Mouse (Mus musculus): ENCODE measurements around the gene Lsm6. TPM values are rescaled to one million over a fixed set of nuclear protein-coding genes. Genes with fewer than 3 reads are reported as not detected.

The Lsm6 gene
- polyA plus RNA-seq (2017; shearing (Covaris generic)): 100 to 1,000 TPM; 121 to 194 (median 137) TPM

DNA sequence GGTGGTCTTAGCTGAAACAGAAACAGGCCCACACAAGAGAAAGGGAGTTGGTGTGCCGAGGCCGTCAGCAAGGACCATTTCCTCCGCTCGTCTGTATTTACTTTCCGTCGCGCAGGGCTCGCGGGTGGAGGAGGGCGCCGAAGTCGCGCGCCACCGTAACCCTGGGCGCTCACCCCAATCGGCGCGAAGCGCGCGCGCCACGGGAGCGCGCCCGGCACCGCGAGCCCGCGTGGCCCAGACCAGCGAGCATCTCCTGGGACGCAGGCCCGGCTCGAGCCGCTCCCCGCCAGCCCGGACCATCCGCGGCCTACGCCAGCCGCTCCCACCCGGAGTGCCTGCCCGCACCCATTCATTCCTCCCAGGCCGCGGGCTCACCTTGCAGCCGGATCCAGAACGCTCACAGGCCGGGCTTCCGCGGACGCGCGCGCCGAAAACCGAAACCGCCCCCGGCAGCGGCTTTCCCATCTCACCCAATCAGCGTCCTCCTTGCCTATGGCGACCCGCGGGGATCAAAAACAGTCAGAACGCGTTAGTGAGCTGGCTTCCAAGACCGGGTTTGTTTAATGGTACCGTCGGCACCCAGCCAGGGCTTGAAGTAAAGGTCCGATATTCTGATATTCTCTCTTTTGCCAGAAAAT is at the start of gene Lsm6:
TSS of gene Lsm6 (minus strand) at position 468 of the 638 bp plus-strand sequence.
- ATAC-seq: peak; percentile 82

DNA sequence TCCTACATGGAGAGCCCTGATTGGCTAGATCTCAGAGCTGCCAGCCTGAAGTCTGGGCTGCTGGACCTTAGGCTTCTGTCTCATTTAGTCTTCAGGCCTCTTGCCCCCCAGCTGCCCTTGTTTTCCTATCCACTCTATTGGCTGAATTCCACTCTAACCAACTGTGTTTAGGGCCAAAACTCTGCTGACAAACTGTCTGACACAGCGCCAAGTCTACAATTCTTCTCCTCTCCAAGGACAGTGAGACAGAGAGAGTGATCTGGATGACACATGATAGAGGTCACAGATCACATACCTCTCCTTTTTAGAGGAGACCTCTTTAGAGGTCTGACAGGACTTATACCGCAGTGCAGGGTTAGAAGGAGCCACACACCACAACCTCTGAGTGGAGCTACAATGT is 46.1 kb upstream of the Lsm6 start:
- no peak for ATAC-seq

DNA sequence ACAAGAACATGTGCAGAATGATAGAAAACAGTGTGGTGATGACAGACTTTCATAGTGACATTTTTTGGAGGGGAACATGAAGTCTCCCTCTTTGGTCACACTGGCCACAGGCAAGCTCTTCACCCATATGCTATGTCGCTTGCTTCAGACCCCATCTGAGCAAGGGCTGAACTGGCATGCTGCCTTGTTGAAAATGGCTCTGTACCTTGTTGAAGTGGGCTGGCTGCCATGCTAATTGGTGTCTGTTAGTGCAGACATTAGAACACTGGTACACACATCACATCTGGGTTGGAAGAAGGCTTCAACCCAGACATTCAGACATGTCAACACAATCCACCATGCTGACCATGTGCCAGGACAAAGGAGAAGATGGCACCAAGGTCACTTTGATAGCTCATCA is 42.1 kb upstream of the Lsm6 start:
- ATAC-seq: no peak

DNA sequence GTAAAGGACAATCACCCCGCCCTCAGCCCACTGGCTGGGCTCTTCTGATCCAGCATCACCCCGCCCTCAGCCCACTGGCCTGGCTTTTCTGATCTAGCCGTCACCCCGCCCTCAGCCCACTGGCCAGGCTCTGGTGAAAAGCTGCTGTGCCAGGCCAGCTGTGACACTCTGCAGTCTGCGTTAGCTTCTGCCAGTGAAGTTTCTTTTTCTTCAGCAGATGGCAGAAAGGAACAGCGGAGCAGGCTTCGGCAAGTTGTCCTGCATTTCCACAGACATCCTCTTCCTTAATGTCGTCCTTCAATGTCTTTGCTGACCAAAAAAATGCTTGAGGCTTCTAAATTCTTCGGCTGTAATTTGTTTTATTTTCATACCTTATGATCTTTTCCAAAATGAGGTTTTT is 41.1 kb upstream of the Lsm6 start:
- ATAC-seq: no peak

DNA sequence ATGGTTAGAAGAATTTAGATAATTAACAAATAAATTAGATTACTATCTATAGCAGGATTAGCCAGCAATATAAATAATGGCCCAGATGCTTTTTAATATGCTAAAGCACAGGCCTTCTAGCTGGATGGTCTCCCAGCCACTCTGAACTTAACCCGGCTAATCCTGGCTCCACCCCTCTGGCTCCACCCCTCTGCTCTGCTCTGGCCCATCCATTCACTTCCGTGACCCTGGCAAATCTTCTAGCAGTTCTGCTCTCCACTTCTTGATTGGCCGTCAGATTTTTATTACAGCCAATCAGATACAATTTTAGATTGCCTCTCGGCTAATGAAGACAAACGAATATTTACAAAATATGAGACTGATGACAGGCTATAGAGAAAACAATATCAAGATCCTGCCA is 39.8 kb upstream of the Lsm6 start:
- ATAC-seq: no peak

DNA sequence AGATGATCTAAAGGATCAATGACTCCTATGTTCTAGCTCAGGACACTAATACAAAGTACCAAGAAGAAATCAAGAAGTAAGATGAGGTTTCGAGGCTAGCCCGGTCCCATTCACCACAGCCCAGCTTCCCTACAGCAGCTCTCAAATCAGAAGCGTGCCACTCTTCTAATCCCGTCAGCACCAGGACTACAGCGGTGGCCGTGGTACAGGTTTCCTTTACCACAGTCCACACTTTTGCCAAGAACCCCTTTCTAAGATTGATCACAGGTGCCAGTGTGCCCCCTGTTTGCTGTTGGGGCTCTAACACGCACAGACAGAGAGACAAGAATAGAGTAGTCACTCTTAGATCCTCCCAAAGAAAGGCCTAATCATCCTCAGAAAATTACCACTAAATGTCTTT is 36.5 kb upstream of the Lsm6 start:
- ATAC-seq: no peak

DNA sequence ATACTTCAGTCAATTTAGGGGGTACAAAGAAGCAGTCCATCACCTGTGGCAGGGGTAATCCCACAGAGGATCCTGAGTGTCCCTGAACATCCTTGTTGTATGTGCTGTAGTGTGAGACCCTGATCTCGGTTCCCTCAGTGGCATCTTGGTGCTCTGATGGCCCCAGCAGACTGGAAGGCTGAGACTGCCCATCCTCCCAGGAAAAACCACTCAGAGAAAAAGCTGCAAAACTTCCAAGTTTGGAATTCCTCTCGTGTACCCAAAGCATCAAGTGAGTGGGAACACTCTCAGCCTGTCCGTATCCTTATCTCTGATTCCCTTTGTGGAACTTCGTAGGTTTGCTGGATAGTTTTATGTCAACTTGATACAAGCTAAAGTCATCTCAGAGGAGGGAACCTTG is 31.3 kb upstream of the Lsm6 start:
- ATAC-seq: no peak

DNA sequence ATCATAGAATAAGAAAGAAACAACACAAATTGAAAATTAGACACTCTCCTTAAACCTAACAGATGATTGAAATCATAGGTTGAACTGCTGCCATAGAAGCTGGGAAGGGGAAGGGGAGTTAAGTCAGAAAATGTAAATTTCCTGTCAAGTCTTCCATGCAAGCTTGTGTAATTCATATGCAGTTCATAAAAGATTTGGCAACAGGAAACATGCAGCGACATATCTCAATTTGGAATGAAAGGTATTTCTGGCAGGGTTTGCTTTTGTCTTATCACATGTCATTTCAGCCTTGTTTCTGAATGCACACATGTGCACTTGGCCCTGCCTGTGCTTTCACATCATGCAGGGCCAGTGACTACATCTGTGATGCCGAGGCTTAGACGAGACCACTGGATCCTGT is 26.3 kb upstream of the Lsm6 start:
- no peak for ATAC-seq

DNA sequence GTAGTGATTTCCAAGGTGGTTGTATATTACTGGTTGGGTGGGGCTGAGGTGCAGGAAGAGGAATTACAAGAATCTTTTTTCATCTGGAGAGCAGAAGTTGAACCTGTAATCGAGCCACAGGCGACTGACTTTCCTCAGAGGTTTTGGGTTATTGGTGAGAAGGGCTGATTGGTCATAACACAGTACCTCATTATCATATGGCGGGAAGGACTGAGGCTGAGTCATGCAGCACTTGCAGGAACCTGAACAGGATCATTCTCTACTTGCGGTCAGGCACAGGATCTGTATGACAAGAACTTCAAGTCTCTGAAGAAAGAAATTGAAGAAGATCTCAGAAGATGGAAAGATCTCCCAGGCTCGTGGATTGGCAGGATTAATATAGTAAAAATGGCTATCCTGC is 23.6 kb upstream of the Lsm6 start:
- ATAC-seq: no peak

DNA sequence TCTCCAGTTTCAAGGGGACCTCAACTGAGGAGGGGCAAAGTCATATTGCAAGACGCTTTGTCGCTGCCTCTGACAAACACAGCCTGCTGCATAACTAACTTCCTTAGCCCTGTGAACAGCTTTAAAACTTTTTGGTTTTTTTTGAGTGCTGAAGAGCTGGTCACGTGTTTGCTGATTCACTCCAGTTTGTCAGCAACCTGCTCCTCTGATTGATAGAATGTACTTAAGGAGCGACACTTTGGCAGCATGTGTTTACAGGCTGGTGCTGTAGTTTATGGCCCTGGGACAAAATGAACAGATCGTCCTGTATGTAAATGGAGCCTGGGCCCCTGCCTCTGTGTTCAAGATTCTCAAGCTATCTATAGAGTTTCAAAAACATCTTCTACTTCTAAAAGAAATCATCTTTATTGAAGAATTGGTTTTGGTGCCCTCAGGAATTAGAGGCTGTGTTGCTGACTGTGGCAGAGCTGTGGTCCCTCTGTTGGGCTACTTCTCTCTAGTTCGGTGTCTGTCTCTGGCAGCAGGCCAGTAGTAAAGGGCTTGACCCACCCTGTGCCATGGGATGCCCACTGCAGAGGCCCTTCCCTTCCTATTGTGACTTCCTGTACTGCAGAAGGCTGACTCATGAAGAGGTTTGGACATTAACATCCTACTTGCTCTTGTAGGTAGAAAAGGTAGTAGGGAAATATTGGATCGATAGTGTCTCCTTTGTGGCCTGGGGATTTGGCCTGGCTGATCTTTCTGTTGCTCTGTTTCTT is 17.9 kb upstream of the Lsm6 start:
- ATAC-seq: no peak

DNA sequence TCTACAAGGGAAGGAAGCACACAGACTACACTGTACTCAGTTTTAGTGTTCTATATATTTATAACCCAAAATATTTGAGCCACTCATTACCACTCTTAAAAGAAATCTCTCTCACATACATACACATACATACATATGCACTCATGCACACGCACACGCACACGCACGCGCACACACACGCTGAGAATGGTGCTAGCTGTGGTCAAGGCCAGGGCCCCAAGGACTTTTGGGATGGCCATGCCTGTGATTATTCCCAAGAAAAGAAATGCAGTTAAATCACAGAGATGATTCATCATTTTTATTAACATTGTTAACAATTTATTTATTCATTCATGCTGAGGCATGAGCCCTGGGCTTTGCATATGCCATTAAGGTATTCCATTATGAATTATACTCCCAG is 15.2 kb upstream of the Lsm6 start:
- ATAC-seq: no peak

DNA sequence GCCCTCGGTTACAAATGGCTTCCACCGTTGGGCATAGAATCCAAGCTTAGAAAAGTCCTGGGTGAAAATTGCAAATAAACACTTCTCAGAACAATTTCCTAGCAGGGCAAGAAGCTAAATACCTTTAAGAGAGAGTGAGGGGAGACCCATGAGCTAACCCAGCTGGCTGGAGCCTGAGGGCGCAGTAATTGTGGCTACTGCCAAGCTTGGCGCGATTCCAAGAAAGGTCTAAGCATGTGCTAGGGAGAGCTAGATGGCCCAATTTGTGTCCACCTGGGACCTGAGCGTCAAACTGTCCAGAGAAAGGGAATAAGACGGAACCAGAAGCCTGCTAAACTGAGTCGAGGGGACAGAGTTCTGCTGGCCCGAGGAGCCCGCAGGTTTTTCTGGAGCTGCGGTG is 7.5 kb upstream of the Lsm6 start:
- ATAC-seq: no peak

DNA sequence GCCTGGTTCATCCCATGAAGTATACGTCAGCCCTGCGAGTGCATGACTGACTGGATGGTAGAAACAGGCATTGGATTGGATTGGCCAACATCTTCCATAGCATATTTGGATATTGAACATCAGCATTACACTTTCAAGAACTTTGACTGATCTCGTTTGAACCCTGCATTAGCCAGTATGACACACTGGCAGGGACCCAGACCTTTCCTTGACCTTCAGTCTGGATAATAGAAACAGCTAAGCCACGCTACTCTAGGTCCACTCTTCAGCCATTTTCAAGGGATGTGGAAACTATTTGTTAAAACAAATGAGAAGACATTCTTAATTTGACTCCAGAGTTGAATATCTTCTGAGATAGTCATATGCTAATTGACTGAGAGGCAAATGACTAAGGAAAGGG is 3.6 kb upstream of the Lsm6 start:
- ATAC-seq: no peak

DNA sequence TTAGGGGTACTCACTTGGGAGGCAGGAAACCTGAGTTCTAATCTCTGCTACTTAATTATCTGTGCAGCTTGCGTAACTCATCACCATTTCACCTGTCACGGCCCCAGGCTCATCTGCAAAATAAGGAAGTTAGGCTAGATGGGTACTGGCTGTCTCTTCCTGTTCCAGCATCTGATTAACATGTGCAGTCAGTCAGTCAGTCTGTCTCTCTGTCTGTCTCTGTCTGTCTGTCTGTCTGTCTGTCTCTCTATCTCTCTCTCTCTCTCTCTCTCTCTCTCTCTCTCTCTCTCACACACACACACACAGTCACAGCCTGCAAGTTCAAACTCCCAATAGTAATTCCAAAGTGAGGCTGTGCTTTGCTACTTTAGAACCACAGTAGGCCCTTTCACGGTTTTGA is 967 bp downstream of the Lsm6 start:
- ATAC-seq: peak; percentile 49

DNA sequence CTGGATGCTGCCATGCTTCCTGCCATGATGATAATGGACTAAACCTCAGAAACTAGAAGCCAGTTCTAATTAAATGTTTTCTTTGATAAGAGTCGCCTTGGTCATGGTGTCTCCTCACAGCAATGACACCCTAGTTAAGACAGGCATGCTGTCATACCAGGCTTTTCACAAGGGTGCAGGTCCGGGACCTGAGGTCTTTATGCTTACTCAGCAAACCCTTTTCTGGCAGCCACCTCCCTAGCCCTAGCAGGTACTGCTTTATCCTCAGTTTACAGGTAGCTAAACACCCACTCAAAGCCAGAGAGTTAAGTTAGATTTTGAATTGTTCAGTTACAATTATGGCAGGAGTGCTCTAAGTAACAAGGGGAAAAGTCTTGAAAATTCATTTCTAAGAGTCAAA is 6.2 kb downstream of the Lsm6 start:
- ATAC-seq: no peak

DNA sequence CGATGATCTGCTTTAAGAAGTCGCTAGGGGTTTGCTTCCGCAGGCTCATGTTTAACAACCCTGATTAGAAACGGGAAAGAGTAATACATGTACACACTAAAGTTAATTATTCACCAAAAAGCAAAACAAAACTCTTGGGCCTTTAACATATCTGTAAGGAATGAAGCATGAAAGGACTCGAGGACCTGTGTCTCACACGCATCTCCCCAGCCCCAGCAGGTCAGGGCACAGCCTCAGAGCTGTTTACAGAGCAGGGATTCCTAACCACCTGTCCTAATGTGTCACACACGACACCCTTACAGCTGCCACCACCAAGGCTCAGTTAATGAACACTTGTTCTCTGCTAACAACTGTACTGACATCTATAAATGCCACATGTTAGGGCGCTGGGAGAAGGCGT is 7.9 kb downstream of the Lsm6 start:
- no peak for ATAC-seq

DNA sequence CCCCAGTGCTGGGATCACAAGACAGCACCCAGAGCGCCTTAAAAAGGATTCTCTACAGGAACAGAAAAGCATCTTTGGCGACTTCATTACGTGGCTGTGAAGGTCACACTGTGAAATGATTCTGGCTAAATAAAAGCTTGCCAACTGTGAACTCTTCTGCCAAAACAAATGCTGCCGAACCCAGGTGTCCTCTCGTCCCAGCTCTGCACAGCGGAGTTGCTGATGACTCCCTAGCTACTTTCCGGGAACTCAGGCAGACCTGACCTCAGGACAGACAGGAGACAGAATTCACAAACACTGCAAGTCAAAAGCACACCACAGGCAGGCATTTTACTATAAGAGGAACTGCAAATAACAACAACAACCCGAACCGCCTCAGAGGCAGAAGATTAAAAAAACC is 8.5 kb downstream of the Lsm6 start:
- ATAC-seq: no peak

DNA sequence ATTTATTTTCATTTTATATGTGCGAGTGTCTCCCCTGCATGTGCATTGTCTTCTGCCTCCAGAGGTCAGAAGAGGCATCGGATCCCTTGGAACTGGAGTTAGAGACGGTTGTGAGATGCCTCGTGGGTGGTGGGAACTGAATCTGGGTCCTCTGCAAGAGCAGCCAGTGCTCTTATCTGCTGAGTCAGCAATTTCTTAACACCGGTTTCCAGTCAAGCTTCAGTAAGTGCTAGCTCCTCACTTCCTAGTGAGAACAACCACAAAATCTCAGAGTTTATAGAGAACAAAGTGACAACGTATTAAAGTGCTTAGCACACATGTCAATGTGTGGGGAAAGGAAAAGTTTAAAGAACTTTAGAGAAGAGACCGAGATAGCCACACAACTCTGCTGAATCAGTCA is 9.2 kb downstream of the Lsm6 start:
- ATAC-seq: no peak

DNA sequence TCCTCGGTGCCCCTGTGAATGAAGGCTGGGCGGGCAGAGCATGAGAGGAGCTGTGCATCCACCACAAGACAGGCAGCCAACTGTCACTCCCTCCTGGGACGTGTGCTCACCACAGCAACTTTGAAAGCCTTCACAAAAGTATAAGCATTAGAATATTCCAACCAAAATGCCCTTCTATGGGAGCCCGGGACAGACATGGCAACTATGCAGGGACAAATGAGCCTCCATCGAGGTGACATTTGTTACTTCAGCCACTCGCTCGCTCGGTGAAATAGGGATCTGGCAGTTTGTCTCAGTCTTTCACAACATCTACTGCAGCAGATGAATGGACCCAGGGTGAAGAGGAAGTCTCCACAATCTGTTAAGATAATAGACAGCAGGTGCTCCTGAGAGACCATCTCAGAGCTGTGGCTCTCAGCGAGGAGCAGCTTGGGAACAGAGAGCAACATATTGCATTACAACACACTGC is 10.7 kb downstream of the Lsm6 start:
- ATAC-seq: no peak

DNA sequence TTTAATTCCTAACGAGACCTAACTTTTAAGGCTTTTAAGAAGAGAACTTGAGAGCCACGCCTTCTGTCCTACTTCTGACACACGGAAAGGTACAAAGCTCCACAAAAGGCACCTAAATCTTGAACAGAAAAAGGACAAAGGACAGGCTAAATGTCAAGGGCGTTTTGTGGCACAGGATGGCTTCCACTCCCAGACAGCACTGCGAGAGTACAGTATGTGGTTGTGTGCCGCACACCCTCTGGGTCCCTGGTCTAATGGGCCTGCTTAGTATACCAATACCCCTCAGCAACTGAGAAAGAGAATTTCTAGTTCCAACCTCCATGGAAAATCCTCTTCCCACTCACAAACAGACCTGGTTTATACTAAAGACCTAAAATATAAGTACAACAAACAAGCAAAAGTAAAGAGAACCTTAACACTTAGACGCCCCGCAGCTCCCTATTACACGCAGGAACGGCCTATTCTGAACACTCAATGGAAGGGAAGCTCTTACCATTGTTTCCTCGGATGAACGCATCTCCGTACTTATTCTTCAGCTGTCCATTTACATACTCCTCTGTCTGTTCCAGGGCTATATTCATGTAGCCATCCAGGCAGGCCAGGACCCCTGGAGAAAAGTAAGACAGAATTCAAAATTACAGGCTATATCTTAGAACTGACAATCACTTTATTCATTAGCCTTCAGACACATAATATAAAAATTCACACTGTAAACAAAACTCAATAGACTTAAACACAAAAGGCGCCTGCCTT is 11.3 kb downstream of the Lsm6 start:
- no peak for ATAC-seq

DNA sequence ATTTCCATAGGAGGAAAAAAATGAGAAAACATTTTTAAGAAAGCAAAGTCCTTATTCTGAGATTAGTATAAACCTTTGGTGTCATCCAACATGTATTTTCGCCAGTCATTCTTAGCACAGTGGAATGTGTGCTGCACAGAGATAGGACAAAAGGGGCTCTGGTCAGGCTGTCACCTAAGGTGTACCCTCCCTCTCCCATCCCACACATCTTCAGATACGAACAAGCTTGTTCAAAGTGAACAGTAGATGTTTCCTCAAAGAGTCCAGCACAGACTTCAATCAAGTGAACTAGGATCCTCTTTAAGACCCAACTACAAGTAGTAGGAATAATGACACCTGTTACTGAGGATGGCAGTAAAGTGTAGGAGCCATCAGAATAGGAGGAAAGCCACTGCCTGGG is 12.1 kb downstream of the Lsm6 start:
- ATAC-seq: no peak

DNA sequence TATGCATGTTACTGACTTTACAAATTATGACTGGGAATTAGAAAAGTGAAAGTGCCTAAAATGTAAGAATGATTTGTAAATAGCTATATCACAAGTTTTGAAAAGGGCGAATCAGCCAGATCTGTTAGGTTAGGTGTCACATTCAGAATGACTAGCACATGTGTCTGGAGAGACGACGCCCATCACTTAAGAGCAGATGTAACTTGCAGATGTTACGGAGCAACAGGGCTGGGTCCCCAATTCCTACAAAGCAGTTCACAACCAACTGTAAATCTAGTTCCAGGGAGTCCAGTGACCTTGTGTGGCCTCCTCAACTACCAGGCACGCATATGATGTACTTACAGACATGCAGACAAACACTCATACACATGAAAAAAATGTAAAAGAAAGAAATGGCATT is 12.5 kb downstream of the Lsm6 start:
- ATAC-seq: no peak

DNA sequence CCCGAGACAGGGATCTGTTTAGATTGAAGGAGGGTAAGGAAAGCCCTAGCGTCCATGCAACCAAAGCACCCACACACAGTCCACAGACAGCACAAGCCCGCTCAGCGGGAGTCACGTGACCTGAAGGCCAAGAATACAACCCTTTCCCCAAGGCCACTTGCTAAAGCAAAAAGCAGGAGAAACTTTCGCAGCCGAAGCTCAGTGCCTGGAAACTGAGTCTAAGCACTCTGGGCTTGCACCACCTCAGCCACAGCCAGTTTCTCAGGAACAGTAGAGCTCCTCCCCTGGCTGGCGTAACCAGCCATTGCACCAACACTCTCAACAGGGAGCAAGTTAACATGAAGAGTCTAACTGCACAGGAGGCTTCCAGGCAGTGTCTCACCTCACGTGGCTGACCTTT is 13.7 kb downstream of the Lsm6 start:
- no peak for ATAC-seq

DNA sequence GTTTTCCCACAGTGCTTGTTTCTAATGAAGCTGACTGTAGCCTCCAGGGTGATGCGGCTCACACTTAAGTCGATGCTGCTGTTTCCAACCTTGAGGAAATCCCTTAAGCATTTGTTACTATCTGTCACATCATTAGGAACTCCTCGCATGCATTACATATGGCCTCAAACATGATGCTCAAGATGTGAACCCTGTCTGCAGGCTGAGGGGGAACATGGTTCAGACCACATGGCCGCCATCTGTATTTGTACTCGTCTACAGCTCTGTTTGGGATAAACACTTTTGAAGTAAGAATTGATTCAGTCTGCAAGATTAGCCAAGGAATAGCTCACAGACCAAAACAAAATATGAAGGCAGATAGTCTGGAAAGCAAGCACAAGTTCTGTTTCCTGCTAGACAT is 14.9 kb downstream of the Lsm6 start:
- no peak for ATAC-seq

Data from inflammation-experienced regulatory T-cells, adult 6 months (primary cell).